Mouse (Mus musculus) regulatory T cell (primary cell): Measurements from ENCODE around the gene 4931406P16Rik.

Source experiments
- in situ Hi-C: fragments of 300-600 bp; cut with MboI, MseI; formaldehyde crosslinking; loops from one replicate; pipeline ENCODE4 v1.15.1; 2025; ENCODE audit warnings: high pct_unique_total_duplicates

The 4931406P16Rik gene

GRCm38 (mm10) chr7:34252030-34252429 is 61.3 kb downstream of the 4931406P16Rik start:
- in situ Hi-C loops = loop anchor here (5.0 to 25.0 kb wide), 2 partner anchors 410 to 725 kb away; partner anchors contain the start of gene Kctd15

GRCm38 (mm10) chr7:34250738-34251137 is 62.6 kb downstream of the 4931406P16Rik start, which contains the start of gene Gm6096:
TSS of gene Gm6096 (plus strand) at chr7:34251038.
- in situ Hi-C loops = loop anchor here (5.0 to 25.0 kb wide), 2 partner anchors 412 to 727 kb away; partner anchors contain the start of gene Kctd15

- in situ Hi-C loops = no loop called here
These were observed 66.4 kb downstream of the 4931406P16Rik start for GRCm38 (mm10) chr7:34246870-34247499.

- in situ Hi-C loops = no loop called here
These were observed 71.2 kb downstream of the 4931406P16Rik start for GRCm38 (mm10) chr7:34242176-34242575.

GRCm38 (mm10) chr7:34238086-34238485 is 75.3 kb downstream of the 4931406P16Rik start:
- in situ Hi-C loops = no loop called here

GRCm38 (mm10) chr7:34235602-34236001 is 77.7 kb downstream of the 4931406P16Rik start:
- in situ Hi-C loops = no loop called here

GRCm38 (mm10) chr7:34234610-34235561 is 78.5 kb downstream of the 4931406P16Rik start:
- in situ Hi-C loops = no loop called here

- in situ Hi-C loops = no loop called here
These were observed 79.3 kb downstream of the 4931406P16Rik start for GRCm38 (mm10) chr7:34233909-34234609.

GRCm38 (mm10) chr7:34232785-34233725 is 80.3 kb downstream of the 4931406P16Rik start:
- in situ Hi-C loops = no loop called here

GRCm38 (mm10) chr7:34230116-34230515 is 83.2 kb downstream of the 4931406P16Rik start, which contains the start of gene Gpi1:
TSS of gene Gpi1 (minus strand) at chr7:34230336.
- in situ Hi-C loops = no loop called here

- in situ Hi-C loops = no loop called here
These were observed 83.7 kb downstream of the 4931406P16Rik start for GRCm38 (mm10) chr7:34229691-34230111.

- in situ Hi-C loops = no loop called here
These were observed 84.2 kb downstream of the 4931406P16Rik start for GRCm38 (mm10) chr7:34229153-34229552.

GRCm38 (mm10) chr7:34228641-34229040 is 84.7 kb downstream of the 4931406P16Rik start:
- in situ Hi-C loops = no loop called here

GRCm38 (mm10) chr7:34226846-34227245 is 86.5 kb downstream of the 4931406P16Rik start:
- in situ Hi-C loops = no loop called here

GRCm38 (mm10) chr7:34226086-34226485 is 87.3 kb downstream of the 4931406P16Rik start:
- in situ Hi-C loops = no loop called here

- in situ Hi-C loops = no loop called here
These were observed 89.0 kb downstream of the 4931406P16Rik start for GRCm38 (mm10) chr7:34224308-34224707.

- in situ Hi-C loops = no loop called here
These were observed 91.0 kb downstream of the 4931406P16Rik start for GRCm38 (mm10) chr7:34222340-34222739.

- in situ Hi-C loops = no loop called here
These were observed 91.6 kb downstream of the 4931406P16Rik start for GRCm38 (mm10) chr7:34221594-34222250.

- in situ Hi-C loops = no loop called here
These were observed 94.9 kb downstream of the 4931406P16Rik start for GRCm38 (mm10) chr7:34218496-34218895.

GRCm38 (mm10) chr7:34216474-34216873 is 96.9 kb downstream of the 4931406P16Rik start:
- in situ Hi-C loops = no loop called here
